Mouse (Mus musculus) lung, adult 2 months (tissue): ENCODE results near the gene Rras2.

Experiments
- CTCF ChIP-seq: fragments of 200-500 bp; IDR thresholded peaks from 2 replicates; pipeline ENCODE4 v1.5.1; 2011; ENCODE audit warnings: mild to moderate bottlenecking, low read length, control low read depth; ENCODE audit not compliant: insufficient read depth
- POLR2A ChIP-seq: fragments of 200-500 bp; IDR thresholded peaks from 2 replicates; pipeline ENCODE4 v1.6.1; 2011; ENCODE audit warnings: low read depth, mild to moderate bottlenecking, control low read depth, low read length, borderline replicate concordance; ENCODE audit errors: extremely low read depth

DNA sequence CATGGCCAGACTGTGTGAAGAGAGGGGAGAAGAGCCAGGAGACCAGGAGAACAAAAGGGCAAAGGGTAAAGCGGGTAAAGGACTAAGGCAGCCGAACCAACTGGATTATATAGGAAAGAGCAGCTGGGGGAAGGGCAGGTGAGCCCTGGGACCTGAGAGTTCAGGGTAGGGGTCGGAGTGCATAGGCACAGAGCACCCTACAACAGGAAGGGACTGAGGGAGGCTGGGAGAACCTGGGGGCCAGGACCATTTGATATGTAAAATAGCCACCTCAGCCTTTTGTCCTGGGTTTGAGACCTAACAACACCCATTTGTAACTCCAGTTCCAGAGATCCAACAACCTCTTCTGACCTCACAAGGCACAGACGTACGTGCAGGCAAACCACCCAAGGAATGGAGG, 16.4 kb upstream of the Rras2 start:
- no peak for TF ChIP-seq POLR2A
- no peak for TF ChIP-seq CTCF
